Mouse (Mus musculus): ENCODE measurements at regions not wholly inside any gene's neighbourhood (a gene's known extent, or its start where the extent isn't known, plus 50 kb on each side); places are given as distances from the start of the nearest gene placed in this dataset.
"Not testable (repeated sequence)": the region's sequence is repeated elsewhere in the genome, so short reads cannot be mapped to it uniquely, and the experiment has no call there.

DNA sequence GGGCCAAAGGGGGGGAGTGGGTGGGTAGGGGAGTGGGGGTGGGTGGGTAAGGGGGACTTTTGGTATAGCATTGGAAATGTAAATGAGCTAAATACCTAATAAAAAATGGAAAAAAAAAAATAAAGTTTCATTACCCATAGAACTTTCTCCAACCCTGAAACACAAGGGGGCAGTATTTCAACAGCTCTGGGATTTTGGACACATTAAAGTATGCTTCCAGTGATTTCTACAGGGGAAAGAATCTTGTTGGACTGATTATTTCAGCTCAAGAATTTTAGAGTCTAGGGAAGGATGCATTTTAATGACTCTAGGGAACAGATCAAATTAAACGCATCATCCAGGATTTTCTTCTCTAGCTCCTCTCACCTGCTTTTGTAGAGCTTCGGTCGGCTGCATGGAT lies 345.9 kb downstream of the Nrcam start:
- TF ChIP-seq CTCF (IDR thresholded peaks at IDR 0.05; ENCODE audit: low read depth) = peak; percentile 35
- H3K27ac ChIP-seq (ENCODE audit: low read depth); H3K9ac ChIP-seq (replicated peaks; ENCODE audit: low read depth, low read length); H3K4me2 ChIP-seq (ENCODE audit: low read depth, low read length); H3K9me3 ChIP-seq (replicated peaks; ENCODE audit: control insufficient read depth, low read length); H3K4me3 ChIP-seq (ENCODE audit: low read depth, low read length); ATAC-seq (ENCODE audit: insufficient read depth, low read depth); H3K4me1 ChIP-seq (ENCODE audit: control insufficient read depth, insufficient read depth); DNase-seq (ENCODE audit: low spot score); H3K27me3 ChIP-seq (ENCODE audit: control insufficient read depth, insufficient read depth, low read length); H3K36me3 ChIP-seq (replicated peaks; ENCODE audit: control insufficient read depth, insufficient read depth, low read length): not testable (repeated sequence)
- 71% methylated on average over 3 of the region's 3 CpGs for WGBS

DNA sequence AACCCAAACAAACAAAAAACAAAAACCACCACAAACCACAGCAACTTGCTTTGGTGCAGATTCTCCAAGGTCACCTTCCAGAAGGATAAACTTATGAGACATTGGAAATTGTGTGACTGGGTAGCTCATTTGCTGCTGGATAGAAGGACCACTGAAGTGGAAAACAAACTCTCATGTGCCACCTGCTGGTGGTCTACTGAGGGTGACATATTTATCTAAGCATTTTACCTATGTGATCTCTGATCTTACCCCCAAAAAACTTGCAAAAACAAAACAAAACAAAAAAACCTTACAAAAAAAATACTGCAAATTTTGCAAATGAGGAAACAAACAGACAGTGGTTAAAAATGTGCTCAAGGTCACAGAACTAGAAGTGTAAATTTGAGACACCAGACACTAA lies 346.3 kb downstream of the Nrcam start:
- no peak for TF ChIP-seq CTCF (IDR thresholded peaks at IDR 0.05; ENCODE audit: low read depth)
- TF ChIP-seq EP300 (IDR thresholded peaks at IDR 0.05; ENCODE audit: low read depth) = no peak
- Histone ChIP-seq H3K4me3 (ENCODE audit: low read depth, low read length) (no peak overlapping the region), H3K27me3 (ENCODE audit: control insufficient read depth, insufficient read depth, low read length) (no peaks in the 10 kb centered on the region), H3K9me3 (replicated peaks; ENCODE audit: control insufficient read depth, low read length) (no peaks in the 10 kb centered on the region), H3K36me3 (replicated peaks; ENCODE audit: control insufficient read depth, insufficient read depth, low read length) (no peaks in the 10 kb centered on the region), H3K4me1 (ENCODE audit: control insufficient read depth, insufficient read depth) (no peaks in the 10 kb centered on the region), H3K4me2 (ENCODE audit: low read depth, low read length) (no peak overlapping the region), H3K27ac (ENCODE audit: low read depth) (no peak overlapping the region), H3K9ac (replicated peaks; ENCODE audit: low read depth, low read length) (no peak overlapping the region)
- ATAC-seq (ENCODE audit: insufficient read depth, low read depth) (no peak), DNase-seq (ENCODE audit: low spot score) (no peak)

All from heart, postnatal 0 days (tissue).